Mouse (Mus musculus) liver, embryonic 12.5 days (tissue): ENCODE measurements around the gene Neurod4. TPM values are rescaled to one million over a fixed set of nuclear protein-coding genes. Genes with fewer than 3 reads are reported as not detected.

ENCODE experiments used
- ATAC-seq: fragments of 200-750 bp; cut with Nextera tagmentation; 2 replicates; pipeline ENCODE4 v1.8.0; 2017; ENCODE audit warnings: moderate number of reproducible peaks, mild to moderate bottlenecking, moderate library complexity
- H3K27ac ChIP-seq: fragments of 300-500 bp; sonication (generic); 2 replicates; pipeline ENCODE4 v1.5.1; 2016; ENCODE audit warnings: mild to moderate bottlenecking
- H3K27me3 ChIP-seq: fragments of 300-500 bp; sonication (generic); replicated peaks from 2 replicates; pipeline ENCODE4 v1.6.1; 2016; ENCODE audit warnings: mild to moderate bottlenecking, moderate library complexity
- H3K36me3 ChIP-seq: fragments of 300-500 bp; sonication (generic); 2 replicates; pipeline ENCODE4 v1.6.1; 2016; ENCODE audit warnings: mild to moderate bottlenecking, moderate library complexity
- H3K4me1 ChIP-seq: fragments of 300-500 bp; sonication (generic); 2 replicates; pipeline ENCODE4 v1.6.1; 2016
- H3K4me2 ChIP-seq: fragments of 300-500 bp; sonication (generic); 2 replicates; pipeline ENCODE4 v1.6.1; 2016; ENCODE audit warnings: mild to moderate bottlenecking, moderate library complexity
- H3K4me3 ChIP-seq: fragments of 300-500 bp; sonication (generic); 2 replicates; pipeline ENCODE4 v1.5.1; 2016; ENCODE audit warnings: mild to moderate bottlenecking, moderate library complexity
- H3K9ac ChIP-seq: fragments of 300-500 bp; sonication (generic); 2 replicates; pipeline ENCODE4 v1.6.1; 2016; ENCODE audit warnings: mild to moderate bottlenecking, moderate library complexity
- H3K9me3 ChIP-seq: fragments of 300-500 bp; sonication (generic); replicated peaks from 2 replicates; pipeline ENCODE4 v1.6.1; 2016; ENCODE audit warnings: mild to moderate bottlenecking, moderate library complexity
- WGBS: fragments of 180-500 bp; shearing (Covaris S2); methylation state at CpG from one replicate; pipeline ENCODE4 v1.1.7; 2016; ENCODE audit not compliant: insufficient replicate concordance; 5-methylcytosine and 5-hydroxymethylcytosine counted together
- polyA plus RNA-seq: library from polyadenylated mRNA; unstranded; fragments of >200 nt; fragmentation: Nextera tagmentation; extraction: Ambion mirVana; gene quantifications from 2 replicates; pipeline ENCODE4 v1.2.1, GENCODE M21; 2016

Gene Neurod4
- polyA plus RNA-seq, 1 experiment from 2014 or later = not detected

- Histone ChIP-seq H3K4me1 (no peaks in the 10 kb centered on the region), H3K4me3 (no peak overlapping the region), H3K4me2 (no peak overlapping the region), H3K36me3 (no peaks in the 10 kb centered on the region), H3K9me3 (no peaks in the 10 kb centered on the region), H3K27ac (no peak overlapping the region), H3K9ac (no peak overlapping the region), H3K27me3 (no peaks in the 10 kb centered on the region)
- ATAC-seq = no peak
- WGBS = 63% methylated on average over 5 of the region's 5 CpGs
Observed at GRCm38 (mm10) chr10:130229584-130229983, 50.5 kb downstream of the Neurod4 start.

- H3K36me3 ChIP-seq = no peaks in the 10 kb centered on the region
- ATAC-seq = peak; percentile 40; the same call in 1 of the 2 replicates
- H3K27me3 ChIP-seq = no peaks in the 10 kb centered on the region
- WGBS = 4% methylated on average over 1 of the region's 1 CpGs
- no peaks in the 10 kb centered on the region for H3K9me3 ChIP-seq
- H3K4me1 ChIP-seq = no peaks in the 10 kb centered on the region
- H3K4me2 ChIP-seq = no peak overlapping the region
- H3K27ac ChIP-seq = no peak overlapping the region
- no peak overlapping the region for H3K9ac ChIP-seq
- no peak overlapping the region for H3K4me3 ChIP-seq
Observed at GRCm38 (mm10) chr10:130228246-130228645, 51.8 kb downstream of the Neurod4 start.

GRCm38 (mm10) chr10:130225034-130225433 is 55.0 kb downstream of the Neurod4 start:
- no peaks in the 10 kb centered on the region for H3K27me3 ChIP-seq
- H3K27ac ChIP-seq = no peak overlapping the region
- no peak for ATAC-seq
- H3K4me3 ChIP-seq = no peak overlapping the region
- no peaks in the 10 kb centered on the region for H3K9me3 ChIP-seq
- H3K4me1 ChIP-seq = no peaks in the 10 kb centered on the region
- H3K9ac ChIP-seq = no peak overlapping the region
- H3K36me3 ChIP-seq = no peaks in the 10 kb centered on the region
- 63% methylated on average over 3 of the region's 3 CpGs for WGBS
- H3K4me2 ChIP-seq = no peak overlapping the region

Other genes starting within 250 kb of the Neurod4 start
- not detected in 2 replicates for gene Olfr821, start 249.9 kb downstream of the Neurod4 start, polyA plus RNA-seq
- not detected in 2 replicates for gene Olfr822, start 209.0 kb downstream of the Neurod4 start, polyA plus RNA-seq
- not detected in 2 replicates for gene Olfr823, start 164.9 kb downstream of the Neurod4 start, polyA plus RNA-seq
- gene Olfr824, start 150.2 kb downstream of the Neurod4 start, polyA plus RNA-seq = not detected in 2 replicates
- gene Olfr825, start 113.5 kb downstream of the Neurod4 start, polyA plus RNA-seq = not detected in 2 replicates
- not detected in 2 replicates for gene Olfr826, start 96.1 kb downstream of the Neurod4 start, polyA plus RNA-seq
- gene Olfr827, start 65.8 kb downstream of the Neurod4 start, polyA plus RNA-seq = not detected in 2 replicates
- 3.8 and 3.9 TPM in 2 replicates for gene Tespa1, start 42.6 kb upstream of the Neurod4 start, polyA plus RNA-seq
- 0.01 and 0.02 TPM in 2 replicates for gene Vmn2r84, start 114.1 kb upstream of the Neurod4 start, polyA plus RNA-seq
- not detected in 2 replicates for gene Vmn2r85, start 149.5 kb upstream of the Neurod4 start, polyA plus RNA-seq
- not detected in 2 replicates for gene Vmn2r86, start 175.8 kb upstream of the Neurod4 start, polyA plus RNA-seq
- not detected in 2 replicates for gene Vmn2r87, start 217.2 kb upstream of the Neurod4 start, polyA plus RNA-seq